Mouse (Mus musculus) frontal cortex, postnatal 25 days (tissue): ENCODE measurements around the gene Olfr1344.
"Not testable (repeated sequence)": the region's sequence is repeated elsewhere in the genome, so short reads cannot be mapped to it uniquely, and the experiment has no call there.

Source experiments
- DNase-seq, 2 experiments: peaks; one replicate each; pipeline ENCODE4 v3.0.0; 2022; ENCODE audit warnings: low spot score in 2 of 2

Gene Olfr1344

DNA sequence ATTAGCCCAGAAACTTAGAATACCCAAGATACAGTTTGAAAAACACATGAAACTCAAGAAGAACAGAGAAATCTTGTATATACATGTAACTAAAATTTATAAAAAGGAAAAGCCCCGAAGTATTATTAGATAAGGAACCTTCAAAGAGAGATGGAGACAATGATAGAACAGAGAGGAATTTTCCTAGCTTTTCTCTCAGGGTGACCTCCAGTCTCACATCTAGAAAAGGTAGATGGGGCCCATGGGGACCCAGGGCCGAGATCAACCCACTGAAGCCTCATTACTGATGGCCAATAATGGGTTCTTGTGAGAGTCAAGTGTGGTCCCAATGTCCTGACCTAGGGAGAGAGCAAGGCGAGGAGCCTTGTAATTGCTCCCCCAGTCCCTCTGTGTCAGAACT lies at the start of gene Olfr1344:
Gene Olfr1344, plus strand, starts transcription at position 301 of the 400 bp plus-strand sequence.
- DNase-seq, result no peak

- no peak for DNase-seq
Observed at GRCm38 (mm10) chr7:6388971-6389370, 49.5 kb upstream of the Olfr1344 start.

DNA sequence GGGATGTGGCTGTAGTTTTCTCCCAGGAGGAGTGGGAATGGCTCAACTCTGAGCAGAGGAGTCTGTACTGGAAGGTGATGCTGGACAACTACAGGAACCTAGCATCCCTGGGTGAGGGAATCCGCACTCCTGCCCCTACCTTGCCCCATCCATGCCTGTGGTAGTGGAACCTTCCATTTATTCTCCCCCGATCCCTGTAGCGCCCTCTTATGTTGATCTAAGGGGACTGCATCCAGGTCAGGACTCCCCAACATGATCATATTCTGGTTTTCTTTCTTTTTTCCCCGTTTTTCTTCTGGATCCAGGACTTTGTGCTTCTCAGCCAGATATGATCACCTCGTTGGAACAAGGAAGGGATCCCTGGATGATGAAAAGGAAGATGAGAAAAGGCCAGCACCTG lies 49.0 kb upstream of the Olfr1344 start:
- no peak for DNase-seq

DNA sequence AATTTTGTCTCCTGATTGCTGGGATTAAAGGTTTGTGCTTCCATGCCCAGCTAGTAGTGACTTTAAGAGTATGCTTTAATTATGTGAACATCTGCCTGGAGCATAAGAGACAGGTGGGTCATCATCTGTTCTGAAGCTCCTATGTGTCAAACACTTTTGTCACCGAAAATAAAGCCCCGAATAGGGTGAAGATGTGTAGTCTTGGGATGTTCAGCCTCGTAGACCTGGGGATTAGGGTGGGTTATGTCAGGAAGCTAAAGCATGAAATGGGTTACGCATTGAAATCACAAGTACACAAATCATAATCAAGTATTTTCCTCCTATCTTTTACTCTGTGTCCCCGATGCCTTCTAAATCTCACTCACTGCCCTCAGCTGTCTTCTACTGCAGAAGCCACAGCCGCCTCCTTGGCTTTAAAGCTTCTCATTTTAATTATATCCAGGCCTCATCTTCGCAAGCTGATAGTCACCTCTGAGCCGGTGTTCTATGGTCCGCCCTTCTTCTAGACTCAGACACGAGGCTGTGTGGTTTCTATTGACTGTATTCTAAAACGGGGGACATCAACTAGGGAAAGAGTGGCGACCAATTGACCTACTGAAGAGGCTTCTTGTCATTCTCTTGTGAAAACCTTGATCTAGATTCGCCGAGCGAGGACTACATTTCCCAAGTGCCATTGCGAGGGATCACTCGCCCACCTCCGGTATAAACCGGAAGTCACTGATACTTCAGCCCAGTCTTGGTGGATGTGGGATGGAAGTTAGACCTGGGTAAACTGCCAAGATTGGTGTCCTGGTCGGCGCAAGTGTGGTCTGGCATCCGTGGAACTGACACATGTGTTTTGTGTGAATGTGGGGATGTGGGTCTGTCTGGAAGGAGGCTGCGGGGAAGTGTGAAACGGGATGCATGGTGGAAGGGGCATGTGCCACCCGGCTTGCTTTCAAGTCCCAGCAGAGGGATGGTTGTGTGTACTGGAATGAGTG lies 40.2 kb upstream of the Olfr1344 start, which contains the start of gene Smim17:
Gene Smim17, plus strand, starts transcription at position 720 of the 980 bp plus-strand sequence.
- peak; percentile 32 to 58 for DNase-seq

GRCm38 (mm10) chr7:6410043-6410442 lies 28.4 kb upstream of the Olfr1344 start, which contains the start of gene Gm20715:
Gm20715 (plus strand) TSS chr7:6410277.
- peak; percentile 65 to 72 for DNase-seq

DNA sequence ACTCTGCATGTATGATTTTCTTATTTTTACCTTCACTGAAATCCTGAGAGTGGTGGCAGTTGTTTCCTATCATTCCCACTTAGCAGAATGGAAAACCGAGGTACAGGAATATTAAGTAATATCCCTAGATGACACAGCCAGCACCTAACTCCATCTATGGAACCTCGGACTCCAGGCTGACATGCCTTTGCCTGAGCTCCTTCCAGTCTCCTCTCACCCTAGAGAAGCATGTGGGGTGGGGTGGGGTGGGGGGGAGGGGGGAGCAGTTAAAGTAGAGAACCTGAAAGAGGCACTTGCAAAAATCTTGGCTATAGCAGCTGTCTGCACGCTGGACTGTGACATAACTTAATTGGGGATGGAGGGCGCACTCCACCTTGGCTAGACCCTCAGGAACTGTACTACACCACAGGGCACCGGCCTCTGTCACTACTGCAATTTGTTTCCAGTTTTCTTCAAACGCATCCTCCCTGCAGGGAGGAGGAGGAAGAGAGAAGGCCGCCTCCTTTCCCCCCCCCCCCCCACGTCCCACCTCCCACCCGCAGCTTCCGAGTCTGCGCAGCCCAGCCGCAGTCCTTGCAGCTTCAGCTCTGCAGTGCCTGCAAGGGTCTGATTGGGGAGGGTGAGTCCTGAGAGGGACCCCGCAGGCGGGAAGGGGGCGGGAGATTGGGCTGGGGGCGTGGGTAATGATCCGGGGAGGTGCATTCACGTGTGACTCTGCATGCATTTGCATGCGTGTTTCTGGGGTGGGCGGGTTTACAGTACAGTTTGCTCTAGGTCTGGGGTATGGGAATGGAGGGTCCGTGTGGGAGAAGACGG lies 23.7 kb upstream of the Olfr1344 start:
- no peak for DNase-seq

DNA sequence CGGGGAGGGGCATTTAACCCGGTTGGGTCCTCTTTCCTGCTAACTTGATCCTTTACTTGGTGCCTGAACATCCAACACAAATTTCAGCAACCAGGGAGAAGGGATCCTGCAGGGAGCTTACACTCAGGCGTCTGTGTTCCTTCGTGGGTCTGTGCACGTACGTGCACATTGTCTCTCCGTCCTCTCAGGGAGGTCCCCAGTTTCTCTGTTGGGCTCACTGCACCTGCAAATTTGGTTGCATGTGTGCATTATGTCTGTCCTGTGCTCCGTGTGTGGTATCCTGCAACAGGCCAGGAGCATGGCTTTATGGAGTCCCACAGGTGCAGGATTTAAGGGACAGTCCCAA lies 23.1 kb upstream of the Olfr1344 start:
- DNase-seq, result no peak

DNA sequence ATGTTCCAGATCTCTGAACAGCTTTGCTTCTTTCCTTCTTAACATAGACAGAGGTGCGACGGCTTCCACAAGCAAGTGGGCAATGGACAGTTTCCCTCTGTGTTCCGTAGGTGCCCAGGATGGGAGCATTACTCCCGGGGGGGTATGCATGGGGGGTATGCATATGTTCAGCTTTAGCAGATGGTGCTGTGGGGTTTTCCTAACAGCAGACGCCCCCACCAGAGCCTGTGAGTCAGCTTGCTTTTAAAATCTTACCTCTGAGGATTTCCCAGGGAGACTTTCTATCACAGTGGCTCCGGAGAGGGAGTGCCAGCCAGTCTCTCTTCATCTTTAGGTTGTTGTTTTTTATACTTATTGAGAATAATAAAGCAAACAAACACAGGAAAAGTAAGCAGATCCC lies 18.6 kb upstream of the Olfr1344 start:
- no peak for DNase-seq

GRCm38 (mm10) chr7:6429381-6429780 lies 9.1 kb upstream of the Olfr1344 start:
- no peak for DNase-seq

GRCm38 (mm10) chr7:6430342-6430741 lies 8.1 kb upstream of the Olfr1344 start:
- peak in 1 of 2 experiments; percentile 11 for DNase-seq

DNA sequence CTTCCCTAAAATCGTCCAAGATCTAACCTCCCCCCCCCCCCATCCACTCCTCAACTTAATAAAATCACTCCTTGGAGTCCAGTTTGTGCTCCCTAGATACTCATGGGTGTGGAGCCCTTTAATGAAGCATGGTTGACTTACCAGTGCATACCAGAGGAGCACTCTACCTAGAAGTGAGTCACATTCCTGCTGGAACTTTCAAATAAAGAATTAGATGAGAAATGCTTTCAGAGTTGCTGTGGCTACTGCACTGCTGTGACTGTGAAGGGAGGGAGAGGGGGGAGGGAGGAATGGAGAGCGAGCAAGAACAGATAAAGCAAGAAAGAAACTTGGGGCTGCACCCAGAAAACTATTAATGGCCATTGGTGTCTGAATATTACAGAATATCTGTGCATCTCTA lies 2.7 kb downstream of the Olfr1344 start:
- no peak for DNase-seq

DNA sequence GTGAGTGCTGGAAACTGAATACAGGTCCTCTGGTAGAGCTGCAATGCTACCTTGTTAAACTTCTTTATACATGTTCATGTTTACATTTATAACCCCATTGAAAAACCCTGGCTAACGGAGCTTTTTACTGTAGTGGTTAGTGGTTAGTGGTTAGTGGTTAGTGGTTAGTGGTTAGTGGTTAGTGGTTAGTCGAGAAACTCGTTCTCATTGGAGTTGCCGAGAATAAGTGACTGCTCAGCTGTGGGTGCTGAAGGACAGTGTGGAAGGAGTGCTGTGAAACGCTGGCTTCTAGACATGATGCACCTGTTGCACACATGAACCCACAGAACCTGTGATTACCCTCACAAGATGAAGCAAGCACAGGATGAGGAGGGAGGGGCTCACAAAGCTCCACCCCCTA lies 9.3 kb downstream of the Olfr1344 start:
- DNase-seq, result no peak

DNA sequence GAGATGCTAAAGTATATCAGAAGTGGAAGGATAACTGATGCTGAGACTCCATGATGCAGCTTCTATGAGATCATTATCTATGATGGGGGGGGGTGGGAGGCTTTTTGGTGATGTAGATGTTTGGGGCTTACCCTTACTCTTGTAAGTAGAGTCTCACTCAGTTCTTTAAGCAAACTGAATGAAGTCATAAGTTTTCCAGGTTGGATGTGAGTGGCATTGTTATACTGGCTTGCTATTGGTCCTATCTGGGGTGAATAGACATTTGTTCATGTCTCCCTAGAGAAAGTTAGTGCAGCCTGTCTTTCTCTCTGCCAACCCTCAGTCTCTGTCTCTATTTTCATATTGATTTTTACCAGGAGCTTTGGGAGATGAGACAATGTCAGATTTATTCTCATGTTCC lies 17.4 kb downstream of the Olfr1344 start, which contains the start of gene Olfr1336:
Gene Olfr1336, plus strand, starts transcription at position 301 of the 400 bp plus-strand sequence.
- no peak for DNase-seq

DNA sequence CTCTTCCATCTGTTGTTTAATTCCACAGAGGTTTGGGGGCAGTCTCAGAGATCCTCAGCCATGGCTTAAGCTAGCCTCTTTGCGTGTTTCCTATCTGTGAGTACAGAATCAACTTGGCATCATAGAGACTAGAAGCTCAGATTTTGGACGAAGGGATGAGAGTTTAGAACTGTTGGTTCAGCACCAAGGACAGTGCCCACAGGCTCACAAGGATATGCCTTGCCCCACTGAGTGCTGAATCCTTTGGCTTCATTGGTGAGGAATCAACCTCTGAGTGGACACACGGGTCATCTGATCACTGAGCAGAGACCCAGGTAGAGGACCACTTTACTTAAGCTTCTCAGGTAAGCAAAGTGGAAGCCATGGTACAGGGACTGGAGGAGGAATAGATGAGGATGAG lies 17.9 kb downstream of the Olfr1344 start:
- no peak for DNase-seq

DNA sequence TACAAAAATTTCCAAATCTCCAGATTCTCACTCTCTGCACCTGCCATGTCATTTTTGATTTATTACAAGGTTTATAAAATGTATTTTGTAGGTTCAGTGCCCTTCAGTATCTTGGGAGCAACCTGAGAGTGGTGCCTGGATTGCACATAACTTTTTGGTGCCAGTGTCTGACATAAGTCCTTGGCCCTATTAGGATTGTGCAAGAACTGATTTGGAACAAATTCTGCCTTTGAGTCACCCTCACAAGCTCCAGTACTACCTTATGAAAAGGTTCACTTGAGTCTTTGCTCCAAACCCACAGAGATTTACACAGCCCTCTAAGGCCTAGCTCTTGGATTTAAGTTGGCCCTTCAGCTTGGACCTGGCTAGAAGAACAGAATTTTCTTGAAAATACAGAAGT lies 28.5 kb downstream of the Olfr1344 start, which contains the start of gene Olfr1346:
Gene Olfr1346, plus strand, starts transcription at position 151 of the 400 bp plus-strand sequence.
- DNase-seq, result no peak

- DNase-seq, result not testable (repeated sequence)
Observed at GRCm38 (mm10) chr7:6477633-6478032, 39.1 kb downstream of the Olfr1344 start.

GRCm38 (mm10) chr7:6486841-6487240 lies 48.4 kb downstream of the Olfr1344 start, which contains the start of gene Olfr5:
Olfr5 (minus strand) TSS chr7:6486941.
- no peak for DNase-seq
